ENCODE assay signal across 9 mouse cellular contexts in the genomic region with DNA sequence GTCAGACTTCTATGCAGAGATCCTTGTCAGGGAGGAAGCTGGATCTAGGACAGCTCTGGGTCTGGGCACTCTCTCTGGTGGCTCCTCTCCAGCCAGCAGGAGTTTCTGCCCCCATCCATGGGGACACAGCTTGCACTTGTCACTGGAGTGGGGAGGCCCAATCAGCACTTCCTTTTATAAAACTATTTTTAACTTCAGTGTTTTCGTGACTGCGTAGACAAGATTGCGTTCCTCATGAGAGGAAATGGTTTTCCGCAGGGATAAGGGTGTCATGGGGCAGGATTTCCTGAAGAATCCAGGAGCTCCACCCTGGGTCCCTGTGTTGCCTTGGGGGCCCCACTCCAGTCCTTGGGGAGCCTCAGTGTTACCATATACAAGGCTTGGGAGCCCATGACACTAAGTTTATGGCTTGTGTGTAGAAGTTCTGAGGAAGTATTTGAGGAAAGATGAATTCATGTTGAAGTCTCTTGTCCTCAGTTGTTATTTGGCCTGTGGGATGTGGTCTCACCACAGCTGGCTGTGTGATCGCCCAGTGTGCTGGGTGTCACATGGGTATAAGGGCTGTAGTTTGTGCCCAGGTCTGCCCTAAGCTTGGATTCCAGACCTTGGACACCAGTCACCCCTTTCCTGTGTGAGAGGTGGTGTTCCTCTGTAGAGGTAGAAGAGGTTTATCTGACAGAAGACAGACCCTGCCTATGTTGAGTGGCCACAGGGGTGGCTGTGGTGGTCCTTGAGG. TPM values are rescaled to one million over a fixed set of nuclear protein-coding genes. Genes with fewer than 3 reads are reported as not detected.
DNase-seq lines count a peak whose midpoint lies in the region; ATAC-seq lines count a peak whose summit lies in the region.
"Had no signal": no experiment of that assay in that cellular context is flagged by ENCODE, and none has a peak within 500 bp of the region (broad histone marks: within the 10 kb centered on the region; RNA-seq: fewer than 3 reads in every experiment).

No protein-coding gene starts in this region.

- H3K36me3 ChIP-seq in liver, embryonic 11.5 days (ENCODE audit: control insufficient read depth, insufficient read depth, low read length), result no peaks in the 10 kb centered on the region
- H3K36me3 ChIP-seq: limb, embryonic 12.5 days had no signal

- intact Hi-C loops in gastrocnemius, postnatal 14 days (cut with DNase I; ENCODE audit: low total_unique reads), result loop anchor here (10.0 kb wide), 1 partner anchor 1941 kb away; no protein-coding TSS in a partner anchor
- intact Hi-C loops in heart, postnatal 14 days (cut with DNase I), result no loop called here

- no peak overlapping the region for H3K4me2 ChIP-seq in liver, embryonic 11.5 days
- H3K4me2 ChIP-seq: limb, embryonic 12.5 days had no signal

- H3K27ac ChIP-seq in liver, embryonic 11.5 days (ENCODE audit: low read depth, low read length), result no peak overlapping the region
- H3K27ac ChIP-seq: limb, embryonic 12.5 days had no signal

- H3K9ac ChIP-seq in liver, embryonic 11.5 days (ENCODE audit: low read depth, low read length), result no peak overlapping the region
- H3K9ac ChIP-seq: limb, embryonic 12.5 days had no signal

- H3K4me3 ChIP-seq in liver, embryonic 11.5 days (ENCODE audit: low read depth, low read length), result no peak overlapping the region
- H3K4me3 ChIP-seq: limb, embryonic 12.5 days had no signal

- ATAC-seq in liver, embryonic 11.5 days (replicated peaks; ENCODE audit: low FRiP score), result peak; percentile 56; the same call in 1 of the 2 replicates
- peak; percentile 59 for ATAC-seq in megakaryocyte progenitor cell, adult 5-6 weeks (replicated peaks; ENCODE audit: poor library complexity)

- H3K27me3 ChIP-seq in liver, embryonic 11.5 days (replicated peaks; ENCODE audit: control insufficient read depth, insufficient read depth, low read length), result no peaks in the 10 kb centered on the region
- H3K27me3 ChIP-seq: limb, embryonic 12.5 days had no signal

- 0 out of 2 replicates have a peak, but pooled peaks cover 3% of the 10 kb centered on the region for H3K4me1 ChIP-seq in liver, embryonic 11.5 days (replicated peaks; ENCODE audit: control insufficient read depth, insufficient read depth, low read length)

- WGBS in liver, embryonic 11.5 days, result 54% methylated on average over 5 of the region's 5 CpGs

- no peaks in the 10 kb centered on the region for H3K9me3 ChIP-seq in liver, embryonic 11.5 days (ENCODE audit: control insufficient read depth, low read length)
- H3K9me3 ChIP-seq: limb, embryonic 12.5 days had no signal

- DNase-seq in gastrocnemius, postnatal 14 days, result peak; percentile 42
- DNase-seq in gastrocnemius, adult 18-20 months (ENCODE audit: low spot score), result no peak
- peak; percentile 68 to 76 for DNase-seq in heart, postnatal 14 days
- DNase-seq in liver, embryonic 11.5 days (ENCODE audit: low spot score), result no peak
- DNase-seq in adipocyte (ENCODE audit: low spot score), result no peak
- DNase-seq in frontal cortex, postnatal 36 days (ENCODE audit: low spot score in 2 of 2), result no peak
- no peak for DNase-seq in layer of hippocampus, postnatal 14 days (ENCODE audit: low spot score in 2 of 2)

RNA-seq across cellular contexts. Expression of a gene that starts 45.4 kb away (rescaled TPM):
- 10 to 100 TPM; 36.5 to 39.8 TPM for total RNA-seq in gastrocnemius, postnatal 14 days (2021)
- total RNA-seq in gastrocnemius, adult 18-20 months (2021), result 10 to 100 TPM; 77.1 to 92.8 TPM
- 100 to 1,000 TPM; 201 to 215 TPM for total RNA-seq in heart, postnatal 14 days (2021)
- 11.8 and 14.3 TPM in 2 replicates for polyA plus RNA-seq in liver, embryonic 11.5 days (2014; fragmentation: Nextera tagmentation; extraction: Ambion mirVana)
- total RNA-seq in megakaryocyte progenitor cell, adult 5-6 weeks (2015), result 8.5 and 9.9 TPM in 2 replicates
- 4.9 and 11.2 TPM in 2 replicates for total RNA-seq in megakaryocyte progenitor cell, adult 5-6 weeks (2017)
- 10 to 100 TPM; 41.1 to 41.2 TPM for total RNA-seq in layer of hippocampus, postnatal 14 days (2021)

Comparison
In these comparisons a context has a peak if more than half of its experiments do, and no peak if none do; other contexts are left out.
1. DNase-seq: peak in gastrocnemius, postnatal 14 days (single experiment) and heart, postnatal 14 days (2 of 2); none in gastrocnemius, adult 18-20 months (single experiment), liver, embryonic 11.5 days (single experiment), adipocyte (single experiment), frontal cortex, postnatal 36 days (0 of 2) and layer of hippocampus, postnatal 14 days (0 of 2).